Mouse (Mus musculus) limb, embryonic 14.5 days (tissue): Measurements from ENCODE around the gene Robo2. TPM values are rescaled to one million over a fixed set of nuclear protein-coding genes. Genes with fewer than 3 reads are reported as not detected.

Experiments
- ATAC-seq: fragments of 200-750 bp; cut with Nextera tagmentation; 2 replicates; pipeline ENCODE4 v1.8.0; 2017; ENCODE audit warnings: low read depth, moderate number of reproducible peaks, moderate TSS enrichment; ENCODE audit not compliant: low FRiP score
- DNase-seq: peaks from one replicate; pipeline ENCODE4 v3.0.0-alpha.2; 2015; ENCODE audit warnings: low spot score
- H3K27ac ChIP-seq: fragments of 300-500 bp; sonication (generic); replicated peaks from 2 replicates; pipeline ENCODE4 v1.5.1; 2014; ENCODE audit warnings: low read depth, mild to moderate bottlenecking, low read length, moderate library complexity, mixed read lengths
- H3K27me3 ChIP-seq: fragments of 300-500 bp; sonication (generic); 2 replicates; pipeline ENCODE4 v1.6.1; 2014; ENCODE audit warnings: low read length, mixed read lengths; ENCODE audit not compliant: control insufficient read depth, insufficient read depth
- H3K36me3 ChIP-seq: fragments of 300-500 bp; sonication (generic); 2 replicates; pipeline ENCODE4 v1.6.1; 2014; ENCODE audit warnings: mild to moderate bottlenecking, low read length, moderate library complexity, mixed read lengths; ENCODE audit not compliant: control insufficient read depth, insufficient read depth
- H3K4me1 ChIP-seq: fragments of 300-500 bp; sonication (generic); 2 replicates; pipeline ENCODE4 v1.6.1; 2014; ENCODE audit warnings: antibody characterized with exemption, low read length, mixed read lengths; ENCODE audit not compliant: control insufficient read depth, insufficient read depth
- H3K4me2 ChIP-seq: fragments of 300-500 bp; sonication (generic); replicated peaks from 2 replicates; pipeline ENCODE4 v1.6.1; 2014; ENCODE audit warnings: low read depth, mild to moderate bottlenecking, low read length, moderate library complexity; ENCODE audit not compliant: severe bottlenecking
- H3K4me3 ChIP-seq: fragments of 300-500 bp; sonication (generic); replicated peaks from 2 replicates; pipeline ENCODE4 v1.5.1; 2014; ENCODE audit warnings: low read length
- H3K9ac ChIP-seq: fragments of 300-500 bp; sonication (generic); 2 replicates; pipeline ENCODE4 v1.6.1; 2014; ENCODE audit warnings: mild to moderate bottlenecking, low read depth, low read length, moderate library complexity; ENCODE audit not compliant: severe bottlenecking
- H3K9me3 ChIP-seq: fragments of 300-500 bp; sonication (generic); 2 replicates; pipeline ENCODE4 v1.6.1; 2016; ENCODE audit warnings: low read length; ENCODE audit not compliant: control insufficient read depth
- POLR2A ChIP-seq: fragments of 200-500 bp; IDR thresholded peaks from 2 replicates; pipeline ENCODE4 v1.8.0; 2012; ENCODE audit warnings: inconsistent platforms, mild to moderate bottlenecking, moderate library complexity, borderline replicate concordance; ENCODE audit not compliant: insufficient read depth, insufficient read length; ENCODE audit errors: extremely low read depth
- WGBS: fragments of 180-500 bp; shearing (Covaris S2); extraction: QIAGEN DNeasy Blood & Tissue Kit; methylation state at CpG from one replicate; pipeline ENCODE4 v1.1.7; 2014; 5-methylcytosine and 5-hydroxymethylcytosine counted together
- microRNA counts: library from miRNA; unstranded; fragments of <30 nt; microRNA quantifications from one replicate; lab custom pipeline; 2016
- microRNA-seq: library from miRNA; unstranded; fragments of <30 nt; microRNA quantifications from one replicate; pipeline ENCODE4, GENCODE M21; 2016
- polyA plus RNA-seq, 2 experiments: library from polyadenylated mRNA; depleted of rRNA in 1 of 2; stranded (reverse) in 1 of 2; unstranded in 1 of 2; fragments of >200 nt; fragmentation: Nextera tagmentation in 1 of 2; extraction: Ambion mirVana in 1 of 2; gene quantifications; 2 replicates each; pipeline versions ENCODE4 v1.2.1 to v1.2.3; 2012 to 2014

Gene Robo2
- polyA plus RNA-seq, 2 experiments: 52.6 to 68.8 TPM

DNA sequence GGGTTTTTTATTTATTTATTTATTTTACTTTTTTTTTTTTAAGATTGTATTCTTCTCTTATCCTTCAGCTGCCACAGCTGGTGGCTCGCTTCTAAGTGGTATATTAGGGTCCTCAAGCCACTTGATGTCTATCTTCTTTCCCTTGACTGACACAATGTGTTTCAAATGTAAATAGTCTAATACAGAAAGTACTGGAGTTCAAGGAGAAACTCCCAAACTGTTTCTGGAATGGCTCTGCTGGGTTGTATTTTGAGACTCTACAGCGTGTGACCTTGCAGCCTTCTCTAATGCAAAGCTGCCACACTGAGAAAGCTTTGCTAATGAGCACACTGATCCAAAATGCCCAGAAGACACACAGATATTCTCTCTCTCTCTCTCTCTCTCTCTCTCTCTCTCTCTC is 552.9 kb downstream of the Robo2 start:
- Histone ChIP-seq H3K4me2 (no peak overlapping the region), H3K9ac (no peak overlapping the region), H3K27me3 (no peaks in the 10 kb centered on the region), H3K9me3 (no peaks in the 10 kb centered on the region), H3K4me3 (no peak overlapping the region), H3K4me1 (no peaks in the 10 kb centered on the region), H3K36me3 (no peaks in the 10 kb centered on the region), H3K27ac (no peak overlapping the region)
- 73% methylated on average over 2 of the region's 2 CpGs for WGBS
- ATAC-seq (no peak), DNase-seq (no peak)
- TF ChIP-seq POLR2A: no peak

DNA sequence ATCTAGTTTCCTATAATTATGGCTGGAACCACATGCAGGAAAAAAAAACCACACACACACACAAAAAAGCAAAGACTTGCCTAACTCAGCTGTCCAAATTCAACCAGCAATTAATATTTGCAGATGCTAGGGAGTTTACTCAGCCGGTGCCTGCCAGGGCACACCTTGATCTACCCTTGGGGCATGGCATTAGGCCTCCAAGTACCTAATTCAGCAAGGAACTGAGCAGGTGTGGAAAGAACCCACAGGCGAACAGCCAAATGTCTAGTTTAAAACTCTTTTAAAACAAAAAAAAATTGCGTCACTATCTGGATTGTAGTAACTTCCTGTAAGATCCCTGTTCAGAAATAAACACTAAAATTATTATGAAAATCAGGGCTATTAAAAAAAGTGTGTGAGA is 555.8 kb downstream of the Robo2 start:
- WGBS: 69% methylated on average over 3 of the region's 3 CpGs

More for the DNA sequence above, 555.8 kb downstream of the Robo2 start:
- Histone ChIP-seq H3K9me3 (no peaks in the 10 kb centered on the region), H3K4me1 (no peaks in the 10 kb centered on the region), H3K4me3 (no peak overlapping the region), H3K27ac (no peak overlapping the region), H3K27me3 (no peaks in the 10 kb centered on the region), H3K36me3 (no peaks in the 10 kb centered on the region), H3K9ac (no peak overlapping the region), H3K4me2 (no peak overlapping the region)
- TF ChIP-seq POLR2A: no peak
- DNase-seq (no peak), ATAC-seq (no peak)

MicroRNA genes within 50 kb of the gene (microRNA counts, 519-probe panel; counts per million panel counts)
- not detected for microRNA mmu-miR-691 (lab: Ali Mortazavi, UCI)

Small RNAs within 50 kb of the gene (microRNA-seq; reads per million reads assigned to microRNA genes)
- gene Gm24272 (not detected), gene Mir691 (not detected)
